Mouse (Mus musculus) lung, postnatal 0 days (tissue): Measurements from ENCODE around the gene Snapc5.

Experiments used
- CTCF ChIP-seq: IDR thresholded peaks from 2 replicates; pipeline ENCODE4 v1.5.1; 2016; ENCODE audit warnings: antibody characterized with exemption, mild to moderate bottlenecking
- EP300 ChIP-seq: IDR thresholded peaks from 2 replicates; pipeline ENCODE4 v1.6.1; 2016; ENCODE audit warnings: antibody characterized with exemption, mild to moderate bottlenecking, control low read depth

DNA sequence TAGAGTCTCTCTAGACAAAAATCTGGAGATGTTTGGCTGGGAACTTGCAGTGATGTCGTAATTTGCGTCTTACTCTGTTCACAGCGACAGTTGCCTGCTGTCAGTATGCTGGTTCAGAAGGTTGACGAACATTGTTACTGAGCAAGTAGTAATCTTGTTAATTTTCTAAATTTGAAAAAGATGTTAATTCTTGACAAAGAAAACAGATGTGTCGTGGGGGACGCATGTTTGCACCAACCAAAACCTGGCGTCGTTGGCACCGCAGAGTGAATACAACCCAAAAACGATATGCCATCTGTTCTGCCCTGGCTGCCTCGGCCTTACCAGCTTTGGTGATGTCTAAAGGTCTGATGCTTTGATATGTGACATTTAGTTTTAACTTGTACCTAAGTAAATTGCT is 3.7 kb upstream of the Snapc5 start:
- TF ChIP-seq CTCF (no peak), EP300 (no peak)
